Mouse (Mus musculus) stomach, embryonic 16.5 days (tissue): ENCODE measurements around the gene Piezo1. TPM values are rescaled to one million over a fixed set of nuclear protein-coding genes. Genes with fewer than 3 reads are reported as not detected.
A peak's percentile ranks its signal among the peaks of the same experiment; 100 is the strongest.

Source experiments
- ATAC-seq: fragments of 200-750 bp; cut with Nextera tagmentation; 2 replicates; pipeline ENCODE4 v1.8.0; 2017; ENCODE audit warnings: moderate number of reproducible peaks, moderate TSS enrichment; ENCODE audit not compliant: insufficient read depth, low FRiP score
- H3K27ac ChIP-seq: fragments of 300-500 bp; sonication (generic); 2 replicates; pipeline ENCODE4 v1.5.1; 2014; ENCODE audit warnings: low read length
- H3K27me3 ChIP-seq: fragments of 300-500 bp; sonication (generic); 2 replicates; pipeline ENCODE4 v1.6.1; 2014; ENCODE audit warnings: low read length, control low read depth, mixed read lengths; ENCODE audit not compliant: control insufficient read depth, insufficient read depth
- H3K36me3 ChIP-seq: fragments of 300-500 bp; sonication (generic); 2 replicates; pipeline ENCODE4 v1.6.1; 2014; ENCODE audit warnings: low read length; ENCODE audit not compliant: control insufficient read depth, insufficient read depth
- H3K4me1 ChIP-seq: fragments of 300-500 bp; sonication (generic); 2 replicates; pipeline ENCODE4 v1.6.1; 2014; ENCODE audit warnings: low read length, control low read depth, mixed read lengths; ENCODE audit not compliant: control insufficient read depth, insufficient read depth
- H3K4me2 ChIP-seq: fragments of 300-500 bp; sonication (generic); 2 replicates; pipeline ENCODE4 v1.6.1; 2014; ENCODE audit warnings: low read depth, low read length, mixed read lengths
- H3K4me3 ChIP-seq: fragments of 300-500 bp; sonication (generic); replicated peaks from 2 replicates; pipeline ENCODE4 v1.5.1; 2014; ENCODE audit warnings: mild to moderate bottlenecking, low read length
- H3K9ac ChIP-seq: fragments of 300-500 bp; sonication (generic); 2 replicates; pipeline ENCODE4 v1.6.1; 2014; ENCODE audit warnings: low read length
- H3K9me3 ChIP-seq: fragments of 300-500 bp; sonication (generic); replicated peaks from 2 replicates; pipeline ENCODE4 v1.6.1; 2016; ENCODE audit warnings: low read length, control low read depth; ENCODE audit not compliant: control insufficient read depth
- WGBS: fragments of 180-500 bp; shearing (Covaris S2); extraction: QIAGEN DNeasy Blood & Tissue Kit; methylation state at CpG from one replicate; pipeline ENCODE4 v1.1.7; 2014; 5-methylcytosine and 5-hydroxymethylcytosine counted together
- microRNA-seq: library from miRNA; unstranded; fragments of <30 nt; microRNA quantifications from one replicate; pipeline ENCODE4, GENCODE M21; 2016
- polyA plus RNA-seq: library from polyadenylated mRNA; unstranded; fragments of >200 nt; fragmentation: Nextera tagmentation; extraction: Ambion mirVana; gene quantifications from 2 replicates; pipeline ENCODE4 v1.2.1, GENCODE M21; 2015

Gene Piezo1
- polyA plus RNA-seq, 1 experiment from 2014 or later = 13.5 TPM

GRCm38 (mm10) chr8:122436146-122436545 lies 115.0 kb downstream of the Piezo1 start:
- H3K4me3 ChIP-seq = no peak overlapping the region
- no peak overlapping the region for H3K27ac ChIP-seq
- 0 out of 2 replicates have a peak, but pooled peaks cover 8% of the 10 kb centered on the region for H3K36me3 ChIP-seq
- 98% methylated on average over 9 of the region's 9 CpGs for WGBS
- H3K9ac ChIP-seq = no peak overlapping the region
- no peak overlapping the region for H3K4me2 ChIP-seq
- H3K27me3 ChIP-seq = no peaks in the 10 kb centered on the region
- H3K9me3 ChIP-seq = no peaks in the 10 kb centered on the region; the same call in 1 of the 2 replicates
- H3K4me1 ChIP-seq = peaks cover 22% of the 10 kb centered on the region
- no peak for ATAC-seq

GRCm38 (mm10) chr8:122435375-122435774 lies 115.8 kb downstream of the Piezo1 start:
- 91% methylated on average over 6 of the region's 6 CpGs for WGBS
- no peaks in the 10 kb centered on the region; the same call in 1 of the 2 replicates for H3K9me3 ChIP-seq
- H3K9ac ChIP-seq = no peak overlapping the region
- no peak for ATAC-seq
- no peak overlapping the region for H3K4me2 ChIP-seq
- no peaks in the 10 kb centered on the region for H3K27me3 ChIP-seq
- H3K27ac ChIP-seq = no peak overlapping the region
- H3K36me3 ChIP-seq = 0 out of 2 replicates have a peak, but pooled peaks cover 8% of the 10 kb centered on the region
- no peak overlapping the region for H3K4me3 ChIP-seq
- H3K4me1 ChIP-seq = peaks cover 22% of the 10 kb centered on the region

- Histone ChIP-seq H3K4me3 (peak overlapping the region; percentile 65), H3K9ac (peak overlapping the region; percentile 86), H3K36me3 (0 out of 2 replicates have a peak, but pooled peaks cover 4% of the 10 kb centered on the region), H3K27me3 (no peaks in the 10 kb centered on the region), H3K4me2 (peak overlapping the region; percentile 83), H3K4me1 (peaks cover 19% of the 10 kb centered on the region), H3K9me3 (no peaks in the 10 kb centered on the region; the same call in 1 of the 2 replicates), H3K27ac (peak overlapping the region; percentile 86; the same call in 1 of the 2 replicates)
- ATAC-seq = 0 out of 2 replicates have a peak, but pooled peaks have one; percentile 0
- WGBS = 58% methylated on average over 11 of the region's 11 CpGs
Observed at GRCm38 (mm10) chr8:122433269-122433905, 117.7 kb downstream of the Piezo1 start.

GRCm38 (mm10) chr8:122432443-122433268 lies 118.5 kb downstream of the Piezo1 start, which contains the start of gene Cyba:
TSS of gene Cyba (minus strand) at chr8:122432930.
- Histone ChIP-seq H3K4me1 (peaks cover 13% of the 10 kb centered on the region), H3K4me3 (peak within 1 kb of the TSS; percentile 65), H3K9me3 (no peaks in the 10 kb centered on the region; the same call in 1 of the 2 replicates), H3K9ac (peak within 1 kb of the TSS; percentile 86), H3K27ac (peak within 1 kb of the TSS; percentile 86), H3K36me3 (0 out of 2 replicates have a peak, but pooled peaks cover 4% of the 10 kb centered on the region), H3K4me2 (peak within 1 kb of the TSS; percentile 83), H3K27me3 (no peaks in the 10 kb centered on the region)
- 2% methylated on average over 45 of the region's 45 CpGs for WGBS
- ATAC-seq = peak; percentile 88

Small RNA genes lying within 50 kb of the gene (microRNA-seq; reads per million reads assigned to microRNA genes)
- gene Gm24366 = not detected

Other genes starting within 250 kb of the Piezo1 start
- gene Trhr2, start 190.6 kb downstream of the Piezo1 start, polyA plus RNA-seq = not detected in 2 replicates
- gene Zc3h18, start 174.7 kb downstream of the Piezo1 start, polyA plus RNA-seq = 28.1 and 32.4 TPM in 2 replicates
- not detected in 2 replicates for gene Il17c, start 129.3 kb downstream of the Piezo1 start, polyA plus RNA-seq
- gene Cyba, start 118.4 kb downstream of the Piezo1 start, polyA plus RNA-seq = 241 and 270 TPM in 2 replicates
- 40.3 and 40.7 TPM in 2 replicates for gene Mvd, start 107.9 kb downstream of the Piezo1 start, polyA plus RNA-seq
- gene Snai3, start 90.6 kb downstream of the Piezo1 start, polyA plus RNA-seq = 0.59 and 1.2 TPM in 2 replicates
- 31.3 and 36.4 TPM in 2 replicates for gene Rnf166, start 75.3 kb downstream of the Piezo1 start, polyA plus RNA-seq
- gene Ctu2, start 75.2 kb downstream of the Piezo1 start, polyA plus RNA-seq = 39.8 TPM in 2 replicates
- gene Cdt1, start 16.7 kb upstream of the Piezo1 start, polyA plus RNA-seq = 28.4 and 28.5 TPM in 2 replicates
- gene Aprt, start 25.6 kb upstream of the Piezo1 start, polyA plus RNA-seq = 335 and 345 TPM in 2 replicates
- 14.7 and 14.8 TPM in 2 replicates for gene Galns, start 60.1 kb upstream of the Piezo1 start, polyA plus RNA-seq
- gene Trappc2l, start 60.3 kb upstream of the Piezo1 start, polyA plus RNA-seq = 41.4 and 50.6 TPM in 2 replicates
- gene Pabpn1l, start 71.4 kb upstream of the Piezo1 start, polyA plus RNA-seq = not detected in 2 replicates
- 3.2 and 4.1 TPM in 2 replicates for gene Cbfa2t3, start 147.8 kb upstream of the Piezo1 start, polyA plus RNA-seq
- 20.1 and 20.9 TPM in 2 replicates for gene Acsf3, start 224.2 kb upstream of the Piezo1 start, polyA plus RNA-seq